Mouse (Mus musculus) lung, postnatal 0 days (tissue): Measurements from ENCODE around the gene Paqr5.

ENCODE experiments used
- CTCF ChIP-seq: IDR thresholded peaks from 2 replicates; pipeline ENCODE4 v1.5.1; 2016; ENCODE audit warnings: antibody characterized with exemption, mild to moderate bottlenecking
- EP300 ChIP-seq: IDR thresholded peaks from 2 replicates; pipeline ENCODE4 v1.6.1; 2016; ENCODE audit warnings: antibody characterized with exemption, mild to moderate bottlenecking, control low read depth

GRCm38 (mm10) chr9:61933333-61933732 is 93.3 kb downstream of the Paqr5 start:
- TF ChIP-seq CTCF (no peak), EP300 (no peak)
